Mouse (Mus musculus): ENCODE measurements around the gene Irf4. TPM values are rescaled to one million over a fixed set of nuclear protein-coding genes. Genes with fewer than 3 reads are reported as not detected.

The Irf4 gene
- polyA plus RNA-seq, 1 experiment: 2.9 TPM

DNA sequence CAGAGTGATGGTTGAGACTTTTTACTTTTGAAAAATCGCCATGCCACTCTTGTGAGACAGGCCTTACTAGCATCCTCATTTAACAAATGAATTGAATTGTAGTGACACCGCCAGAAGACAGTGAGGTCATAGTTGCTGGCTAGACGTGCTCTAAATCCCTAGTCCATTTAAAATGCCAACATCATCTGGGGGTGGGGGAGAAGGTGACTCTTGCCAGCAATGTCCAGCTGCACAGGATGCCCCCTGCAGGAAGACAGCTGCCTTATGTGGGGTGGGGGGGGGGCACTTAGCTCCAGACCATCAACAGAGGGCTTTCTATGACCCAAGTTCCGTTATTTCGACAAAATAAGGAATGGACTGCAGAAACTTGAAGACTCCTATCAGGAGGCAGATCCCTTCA is 32.4 kb upstream of the Irf4 start:
- DNase-seq: no peak
- Histone ChIP-seq H3K4me1 (ENCODE audit: control insufficient read depth, insufficient read depth, low read length) (no peaks in the 10 kb centered on the region), H3K4me3 (replicated peaks; ENCODE audit: extremely low read depth, low read depth, low read length) (no peak overlapping the region)
- 66% methylated on average over 5 of the region's 5 CpGs for WGBS
- TF ChIP-seq POLR2A (IDR thresholded peaks at IDR 0.05; ENCODE audit: borderline replicate concordance, extremely low read depth, low read depth, low read length) (no peak), CTCF (IDR thresholded peaks at IDR 0.05; ENCODE audit: insufficient read depth, low read length) (no peak)

DNA sequence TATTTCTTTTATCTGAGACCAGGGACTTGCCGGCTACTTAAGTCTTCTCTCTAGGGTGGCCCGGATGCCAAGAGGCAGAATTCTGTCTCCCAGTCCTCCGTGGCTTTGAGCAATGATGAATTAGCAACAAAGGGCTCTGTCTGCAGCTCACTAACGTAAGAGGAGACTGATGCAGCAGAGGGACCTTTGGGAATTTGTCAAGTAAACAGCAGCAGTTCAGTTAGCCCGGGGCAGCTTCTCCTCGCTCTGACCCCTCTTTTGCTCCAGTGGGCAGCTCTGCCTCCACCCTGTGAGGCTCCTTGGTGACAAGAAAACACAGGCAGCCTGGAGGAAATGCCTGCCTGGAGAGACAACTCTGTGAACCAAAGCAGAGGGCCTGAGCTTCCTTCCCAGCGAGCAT is 26.4 kb upstream of the Irf4 start:
- WGBS: 11% methylated on average over 7 of the region's 7 CpGs
- no peak for TF ChIP-seq POLR2A (IDR thresholded peaks at IDR 0.05; ENCODE audit: borderline replicate concordance, extremely low read depth, low read depth, low read length)
- no peak for TF ChIP-seq CTCF (IDR thresholded peaks at IDR 0.05; ENCODE audit: insufficient read depth, low read length)

DNA sequence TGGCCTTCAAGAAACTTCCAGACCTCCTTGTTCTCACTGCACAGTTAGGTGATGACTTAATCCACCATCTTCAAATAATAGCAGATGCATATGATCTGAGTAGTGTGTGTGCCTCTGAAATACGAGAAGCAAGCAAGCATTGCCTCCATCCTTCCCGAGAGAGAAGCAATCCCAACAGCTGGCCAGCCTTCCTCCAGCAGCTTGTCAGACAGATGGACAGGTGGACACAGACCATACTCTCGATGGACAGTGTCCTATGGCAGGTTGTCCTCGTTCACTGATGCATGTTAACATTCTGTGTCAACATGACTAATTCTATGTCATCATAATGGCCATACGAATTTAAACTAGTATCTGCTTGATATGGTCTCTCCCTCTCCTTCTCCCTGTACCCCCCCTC is 25.8 kb upstream of the Irf4 start:
- 46% methylated on average over 5 of the region's 5 CpGs for WGBS
- H3K4me3 ChIP-seq (replicated peaks; ENCODE audit: extremely low read depth, low read depth, low read length): no peak overlapping the region
- TF ChIP-seq POLR2A (IDR thresholded peaks at IDR 0.05; ENCODE audit: borderline replicate concordance, extremely low read depth, low read depth, low read length): no peak
- no peak for TF ChIP-seq CTCF (IDR thresholded peaks at IDR 0.05; ENCODE audit: insufficient read depth, low read length)
- H3K4me1 ChIP-seq (ENCODE audit: control insufficient read depth, insufficient read depth, low read length): no peaks in the 10 kb centered on the region
- no peak for DNase-seq

More for the DNA sequence above, 26.4 kb upstream of the Irf4 start:
- Histone ChIP-seq H3K4me1 (ENCODE audit: control insufficient read depth, insufficient read depth, low read length) (no peaks in the 10 kb centered on the region), H3K4me3 (replicated peaks; ENCODE audit: extremely low read depth, low read depth, low read length) (no peak overlapping the region)
- DNase-seq: no peak

DNA sequence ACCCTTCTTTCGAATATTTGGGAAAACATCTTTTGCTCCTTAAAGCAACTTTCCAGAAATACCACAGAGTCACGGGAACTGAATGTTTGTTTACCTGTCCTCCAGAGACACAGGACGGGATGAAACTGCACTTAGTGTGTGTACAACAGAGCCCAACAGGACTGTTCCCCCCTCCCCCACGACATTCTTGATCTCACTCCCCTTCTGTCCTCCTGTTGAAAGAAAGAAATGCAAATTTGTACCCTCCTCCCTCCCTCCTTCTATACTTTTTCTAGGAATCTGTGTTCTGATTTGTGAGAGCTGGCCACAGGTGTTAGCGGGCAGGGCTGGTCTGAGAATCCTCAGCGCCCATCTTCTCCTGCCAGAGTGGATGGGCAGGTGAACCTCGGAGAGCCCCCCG is 25.2 kb upstream of the Irf4 start:
- no peak overlapping the region for H3K4me3 ChIP-seq (replicated peaks; ENCODE audit: extremely low read depth, low read depth, low read length)
- 53% methylated on average over 8 of the region's 8 CpGs for WGBS
- no peak for DNase-seq
- TF ChIP-seq POLR2A (IDR thresholded peaks at IDR 0.05; ENCODE audit: borderline replicate concordance, extremely low read depth, low read depth, low read length) (no peak), CTCF (IDR thresholded peaks at IDR 0.05; ENCODE audit: insufficient read depth, low read length) (no peak)
- no peaks in the 10 kb centered on the region for H3K4me1 ChIP-seq (ENCODE audit: control insufficient read depth, insufficient read depth, low read length)

DNA sequence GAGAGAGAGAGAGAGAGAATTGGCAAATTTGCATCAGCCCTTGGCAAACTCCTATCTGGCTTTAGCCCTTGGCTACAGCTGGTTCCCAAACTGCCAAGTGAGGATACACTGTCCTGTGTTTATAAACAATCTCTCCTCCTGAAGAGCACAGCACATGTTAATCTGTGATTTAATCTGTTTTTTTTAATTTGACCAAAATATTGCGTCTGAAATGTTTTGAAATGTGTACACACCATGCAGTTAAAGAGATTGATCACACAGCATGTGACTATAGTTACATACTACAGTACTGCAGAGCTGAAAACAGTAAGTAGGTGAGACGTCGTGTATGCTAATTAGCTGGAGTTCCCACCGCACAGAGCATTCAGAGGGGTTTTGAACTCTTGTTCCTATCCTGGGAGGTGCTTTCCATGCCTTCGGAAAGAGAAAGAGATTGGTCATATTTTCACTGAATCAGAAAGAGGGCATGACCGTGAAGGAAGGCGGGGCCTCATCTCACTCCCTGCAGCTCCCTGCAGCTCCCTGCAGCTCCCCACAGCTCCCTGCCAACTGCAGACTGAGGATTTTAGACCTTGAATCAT is 24.2 kb upstream of the Irf4 start:
- whole genome bisulfite sequencing: 21% methylated on average over 7 of the region's 7 CpGs
- no peaks in the 10 kb centered on the region; the same call in 1 of the 2 replicates for H3K4me1 ChIP-seq (ENCODE audit: control insufficient read depth, insufficient read depth, low read length)
- no peak for DNase-seq

DNA sequence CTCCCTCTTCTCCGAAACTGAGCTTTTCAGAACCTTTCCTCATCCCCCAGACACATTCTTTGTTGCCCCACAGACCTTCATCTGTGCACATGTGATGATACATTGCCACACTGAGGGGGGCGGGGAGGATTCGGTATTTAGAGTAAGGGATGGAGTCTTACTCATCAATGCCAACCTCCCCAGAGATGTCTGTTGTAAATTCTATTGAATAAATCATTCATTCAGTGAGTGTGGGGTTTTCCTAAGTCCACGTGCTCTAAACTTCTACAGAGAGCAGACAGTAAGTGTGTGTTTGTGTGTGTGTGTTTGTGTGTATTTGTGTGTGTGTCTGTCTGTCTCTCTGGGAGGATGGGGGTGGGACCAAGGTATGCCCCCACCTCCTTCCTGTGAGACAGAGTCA is 22.1 kb upstream of the Irf4 start:
- Histone ChIP-seq H3K4me1 (ENCODE audit: control insufficient read depth, insufficient read depth, low read length) (no peaks in the 10 kb centered on the region; the same call in 1 of the 2 replicates), H3K4me3 (replicated peaks; ENCODE audit: extremely low read depth, low read depth, low read length) (no peak overlapping the region)
- no peak for DNase-seq
- TF ChIP-seq CTCF (IDR thresholded peaks at IDR 0.05; ENCODE audit: insufficient read depth, low read length): no peak
- TF ChIP-seq POLR2A (IDR thresholded peaks at IDR 0.05; ENCODE audit: borderline replicate concordance, extremely low read depth, low read depth, low read length): no peak
- 90% methylated on average over 4 of the region's 4 CpGs for WGBS

More for the DNA sequence above, 24.2 kb upstream of the Irf4 start:
- TF ChIP-seq POLR2A (IDR thresholded peaks at IDR 0.05; ENCODE audit: borderline replicate concordance, extremely low read depth, low read depth, low read length): no peak
- TF ChIP-seq CTCF (IDR thresholded peaks at IDR 0.05; ENCODE audit: insufficient read depth, low read length): no peak
- H3K4me3 ChIP-seq (replicated peaks; ENCODE audit: extremely low read depth, low read depth, low read length): no peak overlapping the region

DNA sequence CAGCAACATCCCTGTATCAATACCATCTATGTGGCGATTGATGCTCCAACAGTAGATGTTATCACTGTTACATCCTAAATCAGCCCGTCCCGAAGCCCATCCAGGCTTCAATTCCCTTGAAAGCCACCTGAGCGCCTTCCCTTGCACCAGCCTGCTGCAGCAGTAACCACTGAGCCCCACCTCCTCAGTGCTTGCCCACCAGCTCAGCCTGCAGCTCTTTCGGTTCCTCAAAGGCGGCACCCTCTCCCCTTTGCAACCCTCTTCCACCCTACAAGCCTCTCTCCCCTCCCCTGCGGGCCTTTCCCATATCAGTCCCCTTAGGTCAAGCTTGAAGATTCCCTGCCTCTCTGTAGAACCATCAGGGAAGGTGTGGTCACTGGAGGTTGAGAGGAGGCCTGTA is 20.9 kb upstream of the Irf4 start:
- DNase-seq: no peak

DNA sequence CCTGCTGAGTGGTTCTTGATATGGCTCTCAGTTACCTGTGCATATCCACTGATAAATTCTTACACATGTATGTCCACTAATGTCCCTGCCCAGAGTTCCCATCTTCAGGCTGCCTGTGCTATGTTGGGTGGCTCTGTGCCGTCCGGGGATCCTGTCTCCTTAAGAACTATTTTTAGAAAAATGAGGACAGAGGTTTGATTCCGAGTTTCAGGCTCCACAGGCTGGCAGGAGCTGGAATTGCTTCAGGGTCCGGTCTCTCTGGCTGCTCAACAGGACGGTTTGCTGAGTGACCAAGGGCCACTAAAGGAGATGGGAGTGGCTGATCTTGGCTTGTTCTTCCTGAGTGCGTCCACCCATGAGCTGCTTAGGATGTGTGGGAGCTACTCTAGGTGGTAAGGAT is 19.8 kb upstream of the Irf4 start:
- peak; percentile 31 for DNase-seq

More for the DNA sequence above, 20.9 kb upstream of the Irf4 start:
- Histone ChIP-seq H3K4me3 (replicated peaks; ENCODE audit: extremely low read depth, low read depth, low read length) (no peak overlapping the region), H3K4me1 (ENCODE audit: control insufficient read depth, insufficient read depth, low read length) (no peaks in the 10 kb centered on the region; the same call in 1 of the 2 replicates)
- no peak for TF ChIP-seq POLR2A (IDR thresholded peaks at IDR 0.05; ENCODE audit: borderline replicate concordance, extremely low read depth, low read depth, low read length)
- no peak for TF ChIP-seq CTCF (IDR thresholded peaks at IDR 0.05; ENCODE audit: insufficient read depth, low read length)
- WGBS: 89% methylated on average over 7 of the region's 7 CpGs

DNA sequence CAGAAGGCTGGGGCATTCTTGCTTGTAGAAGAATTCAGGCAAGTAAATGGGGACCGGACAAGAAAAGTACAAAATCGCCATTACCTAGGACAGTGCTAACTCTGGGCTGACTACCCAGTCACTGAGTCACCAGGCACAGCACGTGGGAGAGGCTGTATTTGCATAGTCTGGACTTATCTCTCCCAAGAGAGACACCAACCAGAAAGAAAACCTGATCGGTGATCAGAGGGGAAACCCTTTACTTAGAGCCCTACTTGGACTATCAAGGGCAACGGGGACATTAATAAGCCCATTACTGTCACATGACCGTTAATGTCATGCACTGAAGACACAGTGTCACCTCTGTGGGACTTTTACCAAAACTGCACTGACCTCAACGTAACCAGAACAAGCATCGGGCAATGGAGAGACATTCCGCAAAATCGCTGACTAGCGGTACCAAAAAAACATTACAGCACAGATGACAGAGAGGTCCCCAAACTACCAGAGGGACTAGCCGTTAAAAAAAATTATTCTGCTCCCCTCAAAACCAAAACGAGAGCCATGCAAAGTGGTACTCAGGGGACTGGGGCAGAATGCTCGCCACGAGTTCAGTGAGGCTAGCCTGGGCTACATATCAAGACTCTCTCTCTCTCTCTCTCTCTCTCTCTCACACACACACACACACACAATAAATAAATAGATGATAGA is 18.8 kb upstream of the Irf4 start:
- WGBS: 77% methylated on average over 15 of the region's 15 CpGs
- Histone ChIP-seq H3K4me3 (replicated peaks; ENCODE audit: extremely low read depth, low read depth, low read length) (no peak overlapping the region), H3K4me1 (ENCODE audit: control insufficient read depth, insufficient read depth, low read length) (no peaks in the 10 kb centered on the region; the same call in 1 of the 2 replicates)
- DNase-seq: no peak
- no peak for TF ChIP-seq POLR2A (IDR thresholded peaks at IDR 0.05; ENCODE audit: borderline replicate concordance, extremely low read depth, low read depth, low read length)
- no peak for TF ChIP-seq CTCF (IDR thresholded peaks at IDR 0.05; ENCODE audit: insufficient read depth, low read length)

More for the DNA sequence above, 19.8 kb upstream of the Irf4 start:
- TF ChIP-seq POLR2A (IDR thresholded peaks at IDR 0.05; ENCODE audit: borderline replicate concordance, extremely low read depth, low read depth, low read length): no peak
- 0 out of 2 replicates have a peak, but pooled peaks have one; percentile 27 for TF ChIP-seq CTCF (IDR thresholded peaks at IDR 0.05; ENCODE audit: insufficient read depth, low read length)
- no peak overlapping the region for H3K4me3 ChIP-seq (replicated peaks; ENCODE audit: extremely low read depth, low read depth, low read length)
- H3K4me1 ChIP-seq (ENCODE audit: control insufficient read depth, insufficient read depth, low read length): no peaks in the 10 kb centered on the region; the same call in 1 of the 2 replicates
- WGBS: 19% methylated on average over 6 of the region's 6 CpGs

Measured in lung, adult 2 months (tissue).